Mouse (Mus musculus): Measurements from ENCODE around the gene Fbp1. TPM values are rescaled to one million over a fixed set of nuclear protein-coding genes. Genes with fewer than 3 reads are reported as not detected.

The Fbp1 gene
- polyA plus RNA-seq, 1 experiment from 2014 or later = 3.8 TPM

- H3K4me2 ChIP-seq (replicated peaks; ENCODE audit: low read depth) = no peak overlapping the region
- H3K36me3 ChIP-seq (ENCODE audit: control insufficient read depth, insufficient read depth, low read length) = no peaks in the 10 kb centered on the region
- ATAC-seq (ENCODE audit: low FRiP score, low TSS enrichment) (no peak), DNase-seq (ENCODE audit: low spot score) (no peak)
- no peak overlapping the region for H3K9ac ChIP-seq (ENCODE audit: low read length)
- no peak overlapping the region for H3K4me3 ChIP-seq (ENCODE audit: low read depth, low read length)
- H3K27ac ChIP-seq (replicated peaks) = no peak overlapping the region
- 76% methylated on average over 9 of the region's 9 CpGs for WGBS
- H3K27me3 ChIP-seq (ENCODE audit: control insufficient read depth, insufficient read depth, low read length) = no peaks in the 10 kb centered on the region
- H3K9me3 ChIP-seq (ENCODE audit: control insufficient read depth, low read length) = no peaks in the 10 kb centered on the region
- no peak for TF ChIP-seq EP300 (optimal IDR thresholded peaks at IDR 0.05)
- TF ChIP-seq CTCF (IDR thresholded peaks at IDR 0.05; ENCODE audit: low read depth) = no peak
- no peaks in the 10 kb centered on the region for H3K4me1 ChIP-seq (replicated peaks; ENCODE audit: control insufficient read depth, insufficient read depth)
Observed at GRCm38 (mm10) chr13:62881336-62881735, 6.7 kb downstream of the Fbp1 start.

- no peaks in the 10 kb centered on the region for H3K36me3 ChIP-seq (ENCODE audit: control insufficient read depth, insufficient read depth, low read length)
- peak; percentile 31; the same call in 1 of the 2 replicates for ATAC-seq (ENCODE audit: low FRiP score, low TSS enrichment)
- H3K9me3 ChIP-seq (ENCODE audit: control insufficient read depth, low read length) = no peaks in the 10 kb centered on the region
- H3K4me3 ChIP-seq (ENCODE audit: low read depth, low read length) = no peak overlapping the region
- no peak for DNase-seq (ENCODE audit: low spot score)
- no peaks in the 10 kb centered on the region for H3K27me3 ChIP-seq (ENCODE audit: control insufficient read depth, insufficient read depth, low read length)
- H3K9ac ChIP-seq (ENCODE audit: low read length) = no peak overlapping the region
- 58% methylated on average over 8 of the region's 8 CpGs for WGBS
- no peaks in the 10 kb centered on the region for H3K4me1 ChIP-seq (replicated peaks; ENCODE audit: control insufficient read depth, insufficient read depth)
- H3K4me2 ChIP-seq (replicated peaks; ENCODE audit: low read depth) = no peak overlapping the region
- H3K27ac ChIP-seq (replicated peaks) = 0 out of 2 replicates have a peak overlapping the region, but pooled peaks have one; percentile 2
- TF ChIP-seq CTCF (IDR thresholded peaks at IDR 0.05; ENCODE audit: low read depth) (no peak), EP300 (optimal IDR thresholded peaks at IDR 0.05) (no peak)
Observed at GRCm38 (mm10) chr13:62879831-62880615, 8.1 kb downstream of the Fbp1 start.

GRCm38 (mm10) chr13:62879411-62879810 is 8.7 kb downstream of the Fbp1 start:
- WGBS = 53% methylated on average over 6 of the region's 6 CpGs
- Histone ChIP-seq H3K27me3 (ENCODE audit: control insufficient read depth, insufficient read depth, low read length) (no peaks in the 10 kb centered on the region), H3K9me3 (ENCODE audit: control insufficient read depth, low read length) (no peaks in the 10 kb centered on the region), H3K36me3 (ENCODE audit: control insufficient read depth, insufficient read depth, low read length) (no peaks in the 10 kb centered on the region), H3K4me2 (replicated peaks; ENCODE audit: low read depth) (no peak overlapping the region), H3K4me1 (replicated peaks; ENCODE audit: control insufficient read depth, insufficient read depth) (no peaks in the 10 kb centered on the region), H3K4me3 (ENCODE audit: low read depth, low read length) (no peak overlapping the region), H3K9ac (ENCODE audit: low read length) (no peak overlapping the region), H3K27ac (replicated peaks) (no peak overlapping the region)
- TF ChIP-seq CTCF (IDR thresholded peaks at IDR 0.05; ENCODE audit: low read depth) (no peak), EP300 (optimal IDR thresholded peaks at IDR 0.05) (no peak)
- no peak for DNase-seq (ENCODE audit: low spot score)
- no peak for ATAC-seq (ENCODE audit: low FRiP score, low TSS enrichment)

- 12% methylated on average over 5 of the region's 5 CpGs for WGBS
- no peak for TF ChIP-seq EP300 (optimal IDR thresholded peaks at IDR 0.05)
- peak; percentile 82; the same call in 1 of the 2 replicates for ATAC-seq (ENCODE audit: low FRiP score, low TSS enrichment)
- Histone ChIP-seq H3K9me3 (ENCODE audit: control insufficient read depth, low read length) (no peaks in the 10 kb centered on the region), H3K9ac (ENCODE audit: low read length) (no peak overlapping the region), H3K4me3 (ENCODE audit: low read depth, low read length) (no peak overlapping the region), H3K36me3 (ENCODE audit: control insufficient read depth, insufficient read depth, low read length) (no peaks in the 10 kb centered on the region), H3K27ac (replicated peaks) (no peak overlapping the region), H3K4me2 (replicated peaks; ENCODE audit: low read depth) (0 out of 2 replicates have a peak overlapping the region, but pooled peaks have one; percentile 31), H3K4me1 (replicated peaks; ENCODE audit: control insufficient read depth, insufficient read depth) (no peaks in the 10 kb centered on the region), H3K27me3 (ENCODE audit: control insufficient read depth, insufficient read depth, low read length) (no peaks in the 10 kb centered on the region)
- DNase-seq (ENCODE audit: low spot score) = peak; percentile 70
Observed at GRCm38 (mm10) chr13:62877247-62877646, 10.8 kb downstream of the Fbp1 start.

GRCm38 (mm10) chr13:62876111-62876510 is 12.0 kb downstream of the Fbp1 start:
- ATAC-seq (ENCODE audit: low FRiP score, low TSS enrichment) (no peak), DNase-seq (ENCODE audit: low spot score) (no peak)
- TF ChIP-seq EP300 (optimal IDR thresholded peaks at IDR 0.05) = no peak
- TF ChIP-seq CTCF (IDR thresholded peaks at IDR 0.05; ENCODE audit: low read depth) = no peak
- no peaks in the 10 kb centered on the region for H3K27me3 ChIP-seq (ENCODE audit: control insufficient read depth, insufficient read depth, low read length)
- H3K4me1 ChIP-seq (replicated peaks; ENCODE audit: control insufficient read depth, insufficient read depth) = no peaks in the 10 kb centered on the region
- H3K4me2 ChIP-seq (replicated peaks; ENCODE audit: low read depth) = no peak overlapping the region
- H3K36me3 ChIP-seq (ENCODE audit: control insufficient read depth, insufficient read depth, low read length) = no peaks in the 10 kb centered on the region
- H3K9ac ChIP-seq (ENCODE audit: low read length) = no peak overlapping the region
- H3K9me3 ChIP-seq (ENCODE audit: control insufficient read depth, low read length) = no peaks in the 10 kb centered on the region
- H3K4me3 ChIP-seq (ENCODE audit: low read depth, low read length) = no peak overlapping the region
- no peak overlapping the region for H3K27ac ChIP-seq (replicated peaks)
- 82% methylated on average over 1 of the region's 1 CpGs for WGBS

GRCm38 (mm10) chr13:62872252-62872651 is 15.8 kb downstream of the Fbp1 start:
- Histone ChIP-seq H3K27me3 (ENCODE audit: control insufficient read depth, insufficient read depth, low read length) (no peaks in the 10 kb centered on the region), H3K36me3 (ENCODE audit: control insufficient read depth, insufficient read depth, low read length) (no peaks in the 10 kb centered on the region), H3K9me3 (ENCODE audit: control insufficient read depth, low read length) (no peaks in the 10 kb centered on the region), H3K4me3 (ENCODE audit: low read depth, low read length) (no peak overlapping the region), H3K4me1 (replicated peaks; ENCODE audit: control insufficient read depth, insufficient read depth) (no peaks in the 10 kb centered on the region), H3K27ac (replicated peaks) (peak overlapping the region; percentile 26; the same call in 1 of the 2 replicates), H3K4me2 (replicated peaks; ENCODE audit: low read depth) (no peak overlapping the region), H3K9ac (ENCODE audit: low read length) (no peak overlapping the region)
- ATAC-seq (ENCODE audit: low FRiP score, low TSS enrichment) (no peak), DNase-seq (ENCODE audit: low spot score) (no peak)
- WGBS = 43% methylated on average over 3 of the region's 3 CpGs
- TF ChIP-seq EP300 (optimal IDR thresholded peaks at IDR 0.05) (no peak), CTCF (IDR thresholded peaks at IDR 0.05; ENCODE audit: low read depth) (no peak)

Data from stomach, postnatal 0 days (tissue).